Mouse (Mus musculus) bone marrow macrophage, adult 2 months (primary cell): ENCODE measurements at regions not wholly inside any gene's neighbourhood (a gene's known extent, or its start where the extent isn't known, plus 50 kb on each side); places are given as distances from the start of the nearest gene placed in this dataset.

Source experiments
- CTCF ChIP-seq: IDR thresholded peaks from 2 replicates; pipeline ENCODE4 v1.5.1; 2012; ENCODE audit warnings: low read depth, mild to moderate bottlenecking, low read length, moderate library complexity
- POLR2A ChIP-seq: IDR thresholded peaks from 2 replicates; pipeline ENCODE4 v1.6.1; 2012; ENCODE audit warnings: mild to moderate bottlenecking, low read depth, low read length, borderline replicate concordance

- TF ChIP-seq CTCF (no peak), POLR2A (no peak)
Measured at GRCm38 (mm10) chr3:151222407-151222806, 215.3 kb upstream of the Adgrl4 start.
